Mouse (Mus musculus) megakaryocyte-erythroid progenitor cell, adult 5 weeks (primary cell): ENCODE data around the gene Rnf7. TPM values are rescaled to one million over a fixed set of nuclear protein-coding genes. Genes with fewer than 3 reads are reported as not detected.

Source experiments
- polyA plus RNA-seq: library from polyadenylated mRNA; stranded (reverse); fragments of >175 nt; gene quantifications from 2 replicates; pipeline ENCODE4 v1.2.3, GENCODE M21; 2012

Gene Rnf7
- 38.5 and 48.8 TPM in 2 replicates for polyA plus RNA-seq

GRCm38 (mm10) chr9:96478071-96478888, at the start of gene Rnf7:
Rnf7 (minus strand) TSS chr9:96478675.

GRCm38 (mm10) chr9:96524972-96525506, 46.6 kb upstream of the Rnf7 start, which contains the start of gene Gm28729:
Gm28729 (minus strand) TSS chr9:96525264.

Other genes with a start within 250 kb of the Rnf7 start
- gene Atp1b3, start 114.2 kb downstream of the Rnf7 start, polyA plus RNA-seq: 159 and 193 TPM in 2 replicates
- gene Gm28729, start 46.6 kb upstream of the Rnf7 start, polyA plus RNA-seq: 0.03 TPM in 1 of 2 replicates, not detected in the other
- gene Rasa2, start 152.9 kb upstream of the Rnf7 start, polyA plus RNA-seq: 1.3 and 1.7 TPM in 2 replicates